Mouse (Mus musculus) lung, postnatal 0 days (tissue): ENCODE results near the gene Hivep3. TPM values are rescaled to one million over a fixed set of nuclear protein-coding genes. Genes with fewer than 3 reads are reported as not detected.

ENCODE experiments used
- ATAC-seq: fragments of 200-750 bp; cut with Nextera tagmentation; 2 replicates; pipeline ENCODE4 v1.8.0; 2017; ENCODE audit warnings: moderate library complexity
- DNase-seq: peaks from one replicate; pipeline ENCODE4 v3.0.0-alpha.2; 2016; ENCODE audit warnings: low spot score
- H3K27ac ChIP-seq: fragments of 300-500 bp; sonication (generic); 2 replicates; pipeline ENCODE4 v1.5.1; 2014; ENCODE audit warnings: antibody characterized with exemption, mild to moderate bottlenecking, low read length, mixed read lengths
- H3K27me3 ChIP-seq: fragments of 300-500 bp; sonication (generic); replicated peaks from 2 replicates; pipeline ENCODE4 v1.6.1; 2014; ENCODE audit warnings: low read length, mixed read lengths; ENCODE audit not compliant: insufficient read depth
- H3K36me3 ChIP-seq: fragments of 300-500 bp; sonication (generic); 2 replicates; pipeline ENCODE4 v1.6.1; 2014; ENCODE audit warnings: low read length, mixed read lengths; ENCODE audit not compliant: insufficient read depth
- H3K4me1 ChIP-seq: fragments of 300-500 bp; sonication (generic); 2 replicates; pipeline ENCODE4 v1.6.1; 2014; ENCODE audit warnings: antibody characterized with exemption, low read depth, low read length, mixed read lengths; ENCODE audit not compliant: insufficient read depth
- H3K4me2 ChIP-seq: fragments of 300-500 bp; sonication (generic); replicated peaks from 2 replicates; pipeline ENCODE4 v1.6.1; 2014; ENCODE audit warnings: low read depth, mild to moderate bottlenecking, low read length, moderate library complexity, mixed read lengths
- H3K4me3 ChIP-seq: fragments of 300-500 bp; sonication (generic); 2 replicates; pipeline ENCODE4 v1.5.1; 2014; ENCODE audit warnings: low read depth, low read length
- H3K9ac ChIP-seq: fragments of 300-500 bp; sonication (generic); replicated peaks from 2 replicates; pipeline ENCODE4 v1.6.1; 2014; ENCODE audit warnings: low read depth, mild to moderate bottlenecking
- H3K9me3 ChIP-seq: fragments of 300-500 bp; sonication (generic); 2 replicates; pipeline ENCODE4 v1.6.1; 2016; ENCODE audit warnings: low read length, mixed read lengths
- CTCF ChIP-seq: IDR thresholded peaks from 2 replicates; pipeline ENCODE4 v1.5.1; 2016; ENCODE audit warnings: antibody characterized with exemption, mild to moderate bottlenecking
- EP300 ChIP-seq: IDR thresholded peaks from 2 replicates; pipeline ENCODE4 v1.6.1; 2016; ENCODE audit warnings: antibody characterized with exemption, mild to moderate bottlenecking, control low read depth
- WGBS: fragments of 180-500 bp; shearing (Covaris S2); extraction: QIAGEN DNeasy Blood & Tissue Kit; methylation state at CpG from one replicate; pipeline ENCODE4 v1.1.7; 2014; 5-methylcytosine and 5-hydroxymethylcytosine counted together
- polyA plus RNA-seq: library from polyadenylated mRNA; unstranded; fragments of >200 nt; fragmentation: Nextera tagmentation; extraction: Ambion mirVana; gene quantifications from 2 replicates; pipeline ENCODE4 v1.2.1, GENCODE M21; 2015

The Hivep3 gene
- polyA plus RNA-seq, 1 experiment from 2014 or later = 30.7 TPM

- Histone ChIP-seq H3K9me3 (no peaks in the 10 kb centered on the region), H3K4me1 (no peaks in the 10 kb centered on the region), H3K27ac (no peak overlapping the region), H3K4me2 (no peak overlapping the region), H3K27me3 (no peaks in the 10 kb centered on the region), H3K9ac (no peak overlapping the region), H3K36me3 (no peaks in the 10 kb centered on the region), H3K4me3 (no peak overlapping the region)
- DNase-seq = no peak
- 56% methylated on average over 6 of the region's 6 CpGs for WGBS
- TF ChIP-seq EP300 = no peak
- no peak for TF ChIP-seq CTCF
- ATAC-seq = no peak
These were observed 163.7 kb downstream of the Hivep3 start for GRCm38 (mm10) chr4:119897054-119897855.

DNA sequence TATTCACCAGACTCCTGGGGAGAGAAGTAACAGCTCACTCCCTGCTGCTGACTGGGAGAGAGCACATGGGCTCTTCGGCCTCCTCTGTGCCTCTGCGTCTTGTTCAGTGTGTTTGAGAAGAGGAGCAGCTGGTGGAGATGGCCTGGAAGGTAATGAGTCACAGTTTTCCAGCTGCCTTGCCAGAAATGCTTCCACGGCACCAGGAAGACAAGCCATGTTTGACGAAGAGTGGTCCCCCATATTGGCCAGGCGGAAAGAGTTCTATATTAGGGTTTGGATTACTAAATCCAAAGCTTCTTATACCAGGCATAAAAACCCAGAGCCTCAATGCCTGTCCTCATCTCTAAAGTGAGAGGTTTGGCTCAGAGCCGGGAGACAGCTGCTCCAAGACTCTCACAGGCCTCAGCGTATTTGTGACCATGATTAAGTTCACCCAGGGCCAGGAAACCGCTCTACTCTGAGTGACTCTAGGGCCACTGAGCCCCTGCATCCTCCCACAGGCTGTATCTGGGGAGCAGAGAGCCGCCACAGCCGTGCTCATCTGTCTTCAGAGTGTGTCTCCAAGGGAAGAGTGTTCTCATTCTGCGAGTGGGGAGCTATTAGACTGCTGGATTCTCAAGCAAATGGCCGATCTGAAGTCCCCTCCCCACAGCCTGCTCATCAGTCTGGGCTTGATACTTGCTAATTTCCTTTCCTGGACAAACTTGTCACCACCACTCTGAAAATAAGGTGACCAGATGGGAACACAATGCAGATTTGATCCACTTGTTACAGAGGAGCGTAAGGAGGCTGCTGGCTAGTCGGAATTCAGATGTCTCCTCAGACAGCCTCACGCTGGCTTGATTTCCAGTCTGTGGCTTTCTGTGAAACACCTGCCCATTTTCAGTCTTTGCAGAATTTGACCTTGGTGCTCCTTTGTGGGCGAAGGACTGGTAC is 168.2 kb downstream of the Hivep3 start:
- Histone ChIP-seq H3K4me1 (no peaks in the 10 kb centered on the region), H3K9ac (no peak overlapping the region), H3K27ac (peak overlapping the region; percentile 47), H3K4me2 (no peak overlapping the region), H3K9me3 (no peaks in the 10 kb centered on the region), H3K27me3 (no peaks in the 10 kb centered on the region), H3K36me3 (no peaks in the 10 kb centered on the region), H3K4me3 (no peak overlapping the region)
- ATAC-seq = peak; percentile 89
- WGBS = 51% methylated on average over 16 of the region's 16 CpGs
- DNase-seq = peak; percentile 94
- TF ChIP-seq EP300 (peak; percentile 89), CTCF (no peak)

DNA sequence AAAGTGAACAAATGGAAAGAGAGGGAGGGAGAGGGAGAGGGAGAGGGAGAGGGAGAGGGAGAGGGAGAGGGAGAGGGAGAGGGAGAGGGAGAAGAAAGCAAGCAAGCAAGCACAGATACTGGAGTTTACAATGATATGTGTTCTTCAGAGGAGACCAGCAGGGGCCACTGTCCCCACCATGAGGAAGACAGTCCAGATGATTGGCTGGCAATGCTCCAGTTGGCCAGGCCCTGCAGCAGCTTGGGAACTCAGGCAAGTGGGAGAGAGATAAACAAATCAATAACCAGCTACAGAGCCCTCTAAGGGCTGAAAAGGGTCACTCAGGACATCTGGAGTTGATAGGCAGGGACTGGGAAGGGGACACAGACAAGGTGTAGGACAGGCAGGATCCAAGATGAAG is 169.7 kb downstream of the Hivep3 start:
- Histone ChIP-seq H3K36me3 (no peaks in the 10 kb centered on the region), H3K27me3 (no peaks in the 10 kb centered on the region), H3K9ac (no peak overlapping the region), H3K4me3 (no peak overlapping the region), H3K4me1 (no peaks in the 10 kb centered on the region), H3K9me3 (no peaks in the 10 kb centered on the region), H3K27ac (no peak overlapping the region), H3K4me2 (no peak overlapping the region)
- DNase-seq (peak; percentile 79), ATAC-seq (0 out of 2 replicates have a peak, but pooled peaks have one; percentile 16)
- TF ChIP-seq EP300 = no peak
- peak; percentile 60 for TF ChIP-seq CTCF

DNA sequence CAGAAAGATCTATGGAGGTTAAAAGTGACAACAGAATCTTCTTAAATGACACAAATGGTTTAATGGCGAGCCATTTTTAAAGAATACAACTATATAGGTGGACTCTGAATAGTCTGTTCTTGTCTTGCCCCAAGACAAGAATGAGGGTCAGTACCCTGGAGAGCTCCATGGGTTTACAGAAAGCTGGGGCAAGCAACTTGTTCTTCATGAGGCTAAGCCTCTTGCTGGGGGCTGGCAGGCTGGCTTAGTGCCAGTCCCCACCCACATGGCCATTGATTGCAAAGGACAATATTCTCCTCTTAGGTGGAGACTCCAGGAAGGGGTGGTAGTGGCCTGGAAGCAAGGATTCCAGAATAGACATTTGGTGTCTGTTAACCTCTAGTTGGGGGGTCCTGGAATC is 170.2 kb downstream of the Hivep3 start:
- no peak overlapping the region for H3K27ac ChIP-seq
- H3K36me3 ChIP-seq = no peaks in the 10 kb centered on the region
- no peak overlapping the region for H3K9ac ChIP-seq
- no peaks in the 10 kb centered on the region for H3K27me3 ChIP-seq
- ATAC-seq = no peak
- peak; percentile 57 for DNase-seq
- WGBS = 40% methylated on average over 1 of the region's 1 CpGs
- TF ChIP-seq CTCF (no peak), EP300 (no peak)
- H3K4me2 ChIP-seq = no peak overlapping the region
- H3K4me1 ChIP-seq = no peaks in the 10 kb centered on the region
- H3K9me3 ChIP-seq = no peaks in the 10 kb centered on the region
- H3K4me3 ChIP-seq = no peak overlapping the region

GRCm38 (mm10) chr4:119904296-119904695 is 170.7 kb downstream of the Hivep3 start:
- Histone ChIP-seq H3K4me1 (no peaks in the 10 kb centered on the region), H3K9ac (no peak overlapping the region), H3K4me3 (no peak overlapping the region), H3K9me3 (no peaks in the 10 kb centered on the region), H3K4me2 (no peak overlapping the region), H3K27ac (no peak overlapping the region), H3K27me3 (no peaks in the 10 kb centered on the region), H3K36me3 (no peaks in the 10 kb centered on the region)
- no peak for TF ChIP-seq EP300
- no peak for TF ChIP-seq CTCF
- ATAC-seq = no peak
- no peak for DNase-seq
- WGBS = 81% methylated on average over 4 of the region's 4 CpGs

- H3K9me3 ChIP-seq = no peaks in the 10 kb centered on the region
- no peaks in the 10 kb centered on the region for H3K27me3 ChIP-seq
- H3K4me1 ChIP-seq = no peaks in the 10 kb centered on the region
- WGBS = 81% methylated on average over 4 of the region's 4 CpGs
- ATAC-seq (no peak), DNase-seq (no peak)
- no peak overlapping the region for H3K4me3 ChIP-seq
- H3K4me2 ChIP-seq = no peak overlapping the region
- TF ChIP-seq CTCF (no peak), EP300 (no peak)
- H3K36me3 ChIP-seq = no peaks in the 10 kb centered on the region
- no peak overlapping the region for H3K27ac ChIP-seq
- H3K9ac ChIP-seq = no peak overlapping the region
These were observed 173.5 kb downstream of the Hivep3 start for GRCm38 (mm10) chr4:119907106-119907505.
